Mouse (Mus musculus): ENCODE measurements at regions not wholly inside any gene's neighbourhood (a gene's known extent, or its start where the extent isn't known, plus 50 kb on each side); places are given as distances from the start of the nearest gene placed in this dataset.

DNA sequence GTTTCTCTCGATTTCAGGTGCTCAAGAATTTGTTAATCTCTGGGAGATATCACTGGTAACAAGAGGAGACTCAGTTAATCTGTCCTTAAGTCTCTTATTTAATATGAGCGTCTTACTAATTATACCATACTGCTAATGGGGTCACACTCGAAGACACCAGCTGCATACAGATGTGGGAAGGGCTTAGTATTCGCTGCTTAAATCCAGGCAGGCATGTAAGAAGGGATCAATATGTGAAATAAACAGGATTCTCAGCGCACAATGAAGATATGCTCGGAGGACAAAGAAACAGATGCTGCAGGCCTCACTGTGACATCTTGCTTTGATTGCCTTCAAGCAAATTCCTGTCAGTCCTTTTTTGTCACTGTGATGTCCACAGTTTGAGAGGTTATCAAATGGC is 108.3 kb downstream of the Zwint start:
- ChIA-PET CTCF (no interaction called here), POLR2A (no interaction called here)

DNA sequence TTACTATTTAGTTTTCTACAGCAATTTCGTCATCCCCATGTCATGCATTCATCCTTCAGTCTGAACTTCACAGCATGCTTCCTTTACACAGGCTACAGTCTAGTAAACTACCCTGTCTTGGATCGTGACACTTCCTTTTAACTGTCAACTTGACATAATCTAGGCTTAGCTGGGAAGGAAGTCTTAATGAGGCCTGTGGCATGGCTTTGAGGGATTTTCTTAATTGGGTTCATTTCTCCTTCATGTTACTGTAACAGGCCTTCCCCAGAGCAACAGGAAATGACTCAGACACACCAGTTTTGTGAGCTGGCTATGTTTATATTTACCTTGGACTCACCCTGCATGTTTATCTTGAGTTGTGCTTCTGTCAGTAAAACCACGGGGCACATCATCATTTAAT is 123.7 kb downstream of the Zwint start:
- ChIA-PET POLR2A (no interaction called here), CTCF (no interaction called here)

DNA sequence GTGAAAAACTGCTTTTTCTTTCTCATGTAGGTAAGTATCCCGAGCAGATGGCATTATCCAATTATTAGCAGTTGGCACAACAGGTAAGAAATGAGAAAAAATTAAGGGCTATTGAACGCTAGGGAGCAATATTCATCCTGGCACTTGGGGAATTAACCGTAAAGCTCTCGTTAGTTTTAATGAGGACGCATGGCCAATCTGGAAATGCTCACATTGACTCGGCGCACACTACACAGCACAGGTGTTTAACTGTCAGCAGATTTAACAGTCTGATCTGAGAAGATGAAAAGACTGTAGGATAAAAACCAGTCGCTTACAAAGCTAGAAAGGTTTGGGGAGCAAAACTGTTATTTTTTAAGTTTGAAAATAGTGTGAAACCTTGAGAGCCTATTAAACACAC is 157.0 kb downstream of the Zwint start:
- ChIA-PET CTCF (interaction anchor here in 1 of 4 experiments (0.6 kb wide), 1 partner anchor 128 kb away, joined by 13 read pairs; no protein-coding TSS in a partner anchor), POLR2A (no interaction called here)

DNA sequence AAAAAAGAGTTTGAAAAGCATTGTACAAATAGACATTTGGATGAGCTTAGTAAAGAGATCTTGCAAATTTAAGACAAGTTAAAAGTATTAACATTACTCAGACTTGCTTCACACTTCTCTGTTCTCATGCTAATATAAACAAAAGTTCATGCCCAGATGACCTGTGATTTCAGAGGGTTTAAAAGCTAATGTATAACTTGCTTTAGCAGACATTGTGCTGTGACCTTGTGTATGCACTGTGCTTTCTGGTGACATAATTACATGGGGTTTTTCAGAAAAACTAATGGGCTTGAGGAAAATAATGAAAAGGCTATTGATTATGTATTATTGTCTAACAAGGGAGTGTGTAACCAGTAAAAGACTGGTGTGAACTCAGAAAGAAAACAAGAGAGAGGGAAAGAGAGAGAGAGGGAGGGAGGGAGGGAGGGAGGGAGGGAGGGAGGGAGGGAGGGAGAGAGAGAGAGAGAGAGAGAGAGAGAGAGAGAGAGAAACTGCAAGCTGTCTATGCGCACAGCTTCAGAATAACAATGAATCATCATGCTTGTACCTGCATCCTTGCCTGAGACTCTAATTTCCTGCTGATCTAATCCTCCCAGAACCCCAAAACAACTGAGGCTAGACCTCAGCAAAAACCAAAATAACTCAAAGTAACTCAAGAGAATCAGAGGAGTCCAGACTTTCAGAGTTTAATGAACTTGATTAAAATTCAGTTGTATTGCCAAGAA is 192.9 kb downstream of the Zwint start:
- ChIA-PET CTCF (no interaction called here), POLR2A (no interaction called here)

DNA sequence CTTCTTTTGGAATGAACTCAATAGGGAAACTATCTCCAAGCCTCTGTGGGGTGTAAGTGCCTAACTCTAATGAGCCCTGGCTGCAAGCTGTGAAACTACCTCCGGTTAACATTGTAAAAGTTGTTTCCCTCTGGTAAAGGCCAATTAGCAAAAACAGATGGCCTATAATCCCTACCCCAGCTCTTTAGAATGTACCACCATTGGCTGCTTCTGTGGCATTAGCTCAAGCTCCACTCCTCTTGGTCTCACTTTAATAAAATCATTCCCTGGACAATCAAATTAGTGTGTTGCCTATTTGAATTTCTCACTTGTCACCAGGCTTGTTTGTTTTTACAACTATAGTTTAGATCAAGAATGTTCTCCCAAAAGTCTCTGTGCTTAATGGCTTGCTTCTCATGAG is 213.3 kb downstream of the Zwint start:
- POLR2A ChIA-PET, result no interaction called here
- CTCF ChIA-PET, result no interaction called here

Measured in embryonic stem cell, embryonic (primary cell).